Mouse (Mus musculus) frontal cortex, postnatal 36 days (tissue): ENCODE results near the gene Ogfod3.

ENCODE experiments used
- DNase-seq, 2 experiments: peaks; one replicate each; pipeline ENCODE4 v3.0.0; 2022; ENCODE audit warnings: low spot score in 2 of 2

The Ogfod3 gene

DNA sequence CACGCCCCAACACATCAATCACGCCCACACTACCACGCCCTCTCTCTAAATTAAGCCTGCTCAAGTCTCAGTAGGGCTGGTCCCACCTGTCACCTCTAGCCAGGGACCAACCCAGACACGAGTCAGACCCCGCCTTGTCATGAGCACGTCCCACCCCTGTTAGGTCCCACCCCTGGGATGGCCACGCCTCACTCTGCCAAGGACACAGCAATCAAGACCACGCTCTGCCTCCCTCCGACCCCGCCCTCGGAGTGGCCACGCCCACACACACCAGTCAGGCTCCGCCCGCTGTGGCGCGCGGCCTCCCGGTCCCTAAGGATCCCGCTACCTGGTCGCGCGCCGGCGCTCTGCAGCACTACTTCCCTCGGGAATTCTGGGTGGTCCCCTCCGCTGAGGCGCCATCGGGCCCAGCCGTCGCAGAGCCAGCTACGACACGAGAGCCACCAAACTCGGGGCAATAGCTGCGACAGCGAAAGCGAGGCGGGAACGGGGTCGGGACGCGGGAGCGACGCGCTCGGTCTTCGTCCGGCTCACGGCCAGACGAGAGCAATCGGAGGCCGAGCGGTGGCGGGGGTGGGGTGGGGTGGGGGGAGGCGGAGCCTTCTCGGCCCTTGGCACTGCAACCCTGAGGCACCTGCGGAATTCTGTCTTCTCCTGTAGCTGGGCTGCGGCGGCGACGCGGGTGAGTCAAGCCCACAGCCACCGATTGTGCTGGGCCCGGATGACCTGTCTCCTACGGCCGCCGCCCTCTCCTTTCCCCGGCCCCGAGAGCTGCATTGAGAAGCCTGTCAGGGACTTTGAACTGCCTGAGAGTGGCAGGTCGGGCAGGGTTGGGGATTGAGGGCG lies at the start of gene Ogfod3, which contains the start of gene Hexdc:
Gene Ogfod3, minus strand, starts transcription at position 551 of the 846 bp plus-strand sequence.
Gene Hexdc, plus strand, starts transcription at position 273 of the 846 bp plus-strand sequence.
- DNase-seq, result peak; percentile 89 to 93

GRCm38 (mm10) chr11:121250196-121250595 lies 45.7 kb upstream of the Ogfod3 start:
- no peak for DNase-seq

DNA sequence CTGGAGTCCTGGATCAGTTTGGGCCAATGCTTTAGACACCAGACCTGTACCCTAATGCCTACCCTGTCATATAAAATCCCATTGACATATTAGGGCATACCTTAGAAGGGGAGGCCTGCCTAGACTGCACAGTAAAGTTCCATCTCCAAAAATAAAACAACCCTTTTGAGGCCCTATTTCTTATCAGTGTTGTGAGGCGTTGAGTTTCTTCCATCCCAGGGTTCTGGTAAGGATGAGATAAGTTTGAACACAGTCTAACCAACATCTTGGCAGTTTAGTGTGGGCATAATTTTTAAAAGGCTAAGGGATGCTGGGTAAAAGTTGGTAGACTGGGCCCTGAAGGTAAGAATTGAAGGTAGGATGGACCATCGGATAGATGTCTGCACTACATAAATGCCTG lies 35.2 kb upstream of the Ogfod3 start:
- DNase-seq, result no peak

- no peak for DNase-seq
Measured at GRCm38 (mm10) chr11:121237345-121238128, 33.0 kb upstream of the Ogfod3 start.

GRCm38 (mm10) chr11:121236564-121237344 lies 32.2 kb upstream of the Ogfod3 start, which contains the start of gene Narf:
TSS of gene Narf (plus strand) at chr11:121237253.
- DNase-seq, result peak; percentile 99

DNA sequence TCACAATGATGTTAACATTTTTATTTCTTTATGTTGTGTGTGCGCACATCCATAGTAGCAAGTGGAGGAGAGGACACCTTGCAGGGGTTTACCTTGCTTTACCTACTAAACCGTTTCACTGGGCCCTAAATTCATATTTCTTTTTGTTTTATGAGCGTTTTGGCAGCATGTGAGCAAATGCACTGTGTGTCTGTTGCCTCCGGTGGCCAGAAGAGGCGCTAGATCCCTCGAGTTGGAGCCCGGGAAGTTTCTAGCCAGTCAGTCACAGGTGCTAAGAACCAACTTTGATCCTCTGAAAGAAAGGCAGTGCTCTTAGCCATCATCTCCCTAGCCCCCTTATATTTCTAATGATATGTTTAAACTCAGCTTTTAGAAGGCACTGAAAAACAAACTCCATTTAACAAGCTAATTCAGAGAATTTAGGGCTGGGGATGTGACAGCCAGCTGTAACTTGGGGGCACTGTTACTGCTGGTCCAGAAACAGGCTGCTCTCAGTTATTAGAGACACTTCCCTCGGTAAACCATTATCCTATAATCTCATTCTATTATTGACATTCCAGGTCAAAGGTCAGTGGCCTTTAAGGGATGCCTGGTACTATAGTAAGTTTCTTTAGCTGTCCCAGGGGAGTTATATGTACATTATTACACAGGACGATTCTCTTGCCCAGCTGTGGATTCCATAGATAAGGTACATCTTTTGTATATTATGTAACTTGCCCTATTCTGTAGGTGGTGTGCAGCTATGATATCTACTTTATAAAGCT lies 31.1 kb upstream of the Ogfod3 start:
- DNase-seq, result no peak

GRCm38 (mm10) chr11:121232706-121233105 lies 28.2 kb upstream of the Ogfod3 start:
- no peak for DNase-seq

DNA sequence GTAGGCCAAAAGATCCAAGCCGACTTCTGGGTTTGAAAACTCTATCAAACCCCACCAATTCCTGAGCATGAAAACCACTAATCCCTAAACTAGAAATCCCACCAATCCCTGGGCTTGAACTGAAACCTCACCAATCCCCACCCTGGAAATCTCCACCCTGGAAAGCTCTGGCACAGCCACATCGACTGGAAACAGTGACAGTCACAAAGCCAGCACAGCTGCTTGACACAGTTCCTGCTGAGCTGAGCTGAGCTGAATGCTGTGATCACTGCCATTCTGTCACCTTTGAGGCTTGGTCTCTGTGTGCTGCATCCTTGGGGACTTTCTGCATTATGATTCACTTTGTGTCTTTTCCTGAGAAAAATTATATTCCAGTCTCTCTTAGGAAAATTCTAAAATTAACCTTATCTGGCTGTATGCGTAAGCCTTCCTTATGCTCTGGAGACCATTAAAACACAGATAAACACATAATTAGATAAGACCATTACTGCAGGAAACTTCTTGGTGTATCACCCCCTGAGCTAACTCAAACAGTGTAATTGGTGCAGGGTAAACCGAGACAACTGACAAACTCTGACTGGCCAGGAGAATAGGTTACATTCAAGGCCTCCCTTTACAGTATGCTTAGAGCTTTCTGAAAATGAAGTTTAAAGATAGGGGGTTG lies 27.2 kb upstream of the Ogfod3 start:
- no peak for DNase-seq

- no peak for DNase-seq
Measured at GRCm38 (mm10) chr11:121231191-121231590, 26.7 kb upstream of the Ogfod3 start.

DNA sequence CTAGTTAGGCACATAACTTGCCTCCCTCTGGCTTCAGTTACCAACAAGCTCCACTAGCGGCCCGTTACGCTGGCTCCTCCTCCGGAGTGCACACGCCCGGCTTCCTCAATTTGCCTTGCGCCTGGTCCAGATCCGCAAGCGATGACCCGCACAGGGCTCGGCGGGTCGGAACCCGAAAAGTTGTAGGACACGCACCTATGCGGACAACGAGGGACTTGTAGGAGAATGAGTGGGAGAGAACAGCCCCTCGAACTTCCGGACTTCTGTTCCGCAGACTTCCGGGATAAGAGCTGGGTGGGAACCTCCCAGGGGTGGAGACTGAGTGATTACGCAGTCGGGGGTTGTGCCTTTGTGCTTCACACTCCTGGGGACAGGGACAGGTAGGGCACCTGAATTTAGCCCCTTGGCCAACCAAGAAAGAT lies 24.5 kb upstream of the Ogfod3 start, which contains the start of gene Cybc1:
Gene Cybc1, minus strand, starts transcription at position 305 of the 422 bp plus-strand sequence.
- peak; percentile 71 to 76 for DNase-seq

DNA sequence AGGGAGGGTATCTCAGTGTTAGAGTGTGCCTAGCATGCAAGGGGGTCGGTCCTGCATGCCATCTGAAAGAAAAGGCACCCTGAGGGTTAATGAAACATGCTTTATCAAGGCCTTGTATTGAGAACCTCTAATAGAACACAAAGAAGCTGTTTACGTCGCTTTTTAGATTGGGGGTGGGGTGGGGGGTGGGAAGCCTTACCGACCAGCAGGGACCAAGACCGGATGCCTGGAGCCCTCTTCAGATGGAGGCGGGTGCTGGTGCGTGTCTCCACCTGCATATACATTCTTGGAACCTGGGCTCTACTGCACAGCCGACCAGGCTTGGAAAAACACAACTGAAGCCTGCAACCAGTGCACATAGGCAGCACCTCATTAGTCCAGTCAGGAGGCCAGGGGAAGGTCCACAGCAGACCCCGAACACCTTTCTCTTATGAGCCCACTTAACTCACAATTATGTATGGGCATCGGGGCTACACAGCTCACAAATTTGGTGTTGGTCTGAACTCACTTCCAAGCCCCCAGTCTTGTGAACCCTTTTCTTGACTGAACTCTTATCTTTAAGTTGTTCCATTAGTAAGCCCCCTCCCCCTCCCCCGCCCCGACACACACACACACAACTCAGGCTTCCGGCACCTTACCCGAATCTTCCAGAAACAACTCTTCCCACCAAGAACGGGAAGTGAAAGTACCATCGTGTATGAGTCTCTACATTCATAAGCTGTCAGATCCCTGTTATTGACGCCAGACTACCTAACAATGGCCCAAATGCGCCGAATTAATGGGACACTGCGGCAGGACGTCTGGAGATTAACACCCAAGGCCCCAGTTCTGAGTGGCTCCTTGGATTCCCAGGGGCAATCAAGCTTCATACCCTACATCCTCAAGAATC lies 23.9 kb upstream of the Ogfod3 start:
- no peak for DNase-seq

DNA sequence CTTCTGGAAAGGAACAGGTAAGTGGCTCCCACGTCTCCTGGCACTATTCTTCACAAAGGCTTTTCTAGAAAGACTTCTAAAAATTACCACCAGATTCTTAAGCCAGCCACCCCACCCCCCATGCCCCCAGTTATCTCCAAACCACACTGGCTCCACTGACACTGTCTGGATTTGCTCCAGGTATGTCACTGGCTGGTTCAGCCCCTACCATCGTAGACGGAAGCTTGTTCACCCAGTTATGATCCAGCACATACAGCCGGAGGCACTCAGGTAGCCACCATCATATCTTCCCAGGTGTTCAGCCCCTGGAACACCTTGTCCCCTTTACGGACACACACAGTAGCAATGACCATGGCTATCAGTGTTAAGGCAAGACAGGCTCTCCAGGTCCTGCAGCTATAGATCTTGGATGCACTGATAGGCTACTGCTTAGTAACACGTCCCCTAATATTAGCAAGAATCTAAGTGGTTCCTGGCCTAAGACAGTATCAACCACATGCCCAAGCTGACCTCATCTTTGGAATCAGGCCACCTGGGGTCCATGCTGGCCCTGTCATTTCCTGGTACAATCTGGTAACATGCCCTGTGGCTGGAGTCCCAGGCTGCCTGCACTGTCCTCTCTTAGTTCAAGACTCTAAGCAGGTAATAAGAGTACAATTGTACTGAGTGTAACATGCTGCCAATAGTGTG lies 17.0 kb upstream of the Ogfod3 start:
- no peak for DNase-seq

- DNase-seq, result no peak
Measured at GRCm38 (mm10) chr11:121220771-121221170, 16.3 kb upstream of the Ogfod3 start.

DNA sequence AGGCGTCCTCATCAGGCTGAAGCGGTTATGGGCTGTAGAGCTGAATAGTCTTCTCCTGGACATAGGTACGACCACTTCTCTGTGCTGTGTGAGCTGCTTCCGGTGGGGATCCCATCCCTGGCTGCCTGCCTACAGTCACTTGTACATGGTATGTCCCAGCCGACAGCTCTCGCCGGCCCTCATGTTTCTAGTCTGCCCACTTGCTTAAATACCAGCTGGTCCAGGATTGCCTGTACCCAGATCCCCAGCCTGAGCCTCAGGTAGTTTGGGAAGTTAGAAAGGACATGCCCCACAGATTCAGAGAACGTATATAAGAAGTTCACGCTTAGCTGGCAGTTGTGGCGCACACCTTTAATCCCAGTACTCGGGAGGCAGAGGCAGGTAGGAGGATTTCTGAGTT lies 15.3 kb upstream of the Ogfod3 start:
- DNase-seq, result no peak

- DNase-seq, result no peak
Measured at GRCm38 (mm10) chr11:121216831-121217230, 12.3 kb upstream of the Ogfod3 start.

- no peak for DNase-seq
Measured at GRCm38 (mm10) chr11:121203859-121204160, 701 bp downstream of the Ogfod3 start.

GRCm38 (mm10) chr11:121201436-121202198 lies 2.9 kb downstream of the Ogfod3 start:
- DNase-seq, result peak in 1 of 2 experiments; percentile 53

DNA sequence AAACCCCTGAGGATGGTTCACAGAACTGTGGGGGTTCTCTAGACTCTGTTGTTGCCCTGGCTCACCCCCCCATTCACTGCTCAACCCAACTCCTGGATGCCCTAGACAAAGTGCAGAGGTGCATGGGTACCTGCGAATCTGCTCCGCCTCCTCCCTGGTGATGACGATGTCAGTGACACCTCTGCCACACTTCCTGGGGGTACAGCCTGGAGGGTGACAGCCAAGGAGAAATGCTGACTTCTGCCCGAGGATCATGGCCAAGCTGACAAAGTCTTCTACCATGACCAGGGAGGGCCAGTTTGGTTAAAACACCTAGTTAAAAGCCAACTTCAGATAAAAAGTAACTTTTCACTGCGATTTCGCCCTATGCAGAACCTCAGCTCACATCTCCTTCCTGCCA lies 3.7 kb downstream of the Ogfod3 start:
- DNase-seq, result no peak
